Mouse (Mus musculus) left cerebral cortex, postnatal 14 days (tissue): ENCODE measurements around the gene Mtfmt. TPM values are rescaled to one million over a fixed set of nuclear protein-coding genes. Genes with fewer than 3 reads are reported as not detected.

Experiments used
- DNase-seq, 2 experiments: peaks; one replicate each; pipeline ENCODE4 v3.0.0; 2021 to 2022; ENCODE audit warnings: low spot score in 2 of 2, mixed read lengths in 1 of 2
- intact Hi-C: fragments of 180-260 bp; cut with DNase I; formaldehyde crosslinking; loops from one replicate; pipeline ENCODE4 v1.15.1; 2025
- long read RNA-seq, 2 experiments: library from polyadenylated mRNA; stranded (forward); transcript quantifications; one replicate each; pipeline ENCODE4 v2.0.0; 2021
- total RNA-seq, 2 experiments: library from RNA; stranded (reverse); gene quantifications; 2 replicates each; pipeline ENCODE4 v1.2.3; 2021

Mtfmt gene
- total RNA-seq = 10 to 100 TPM; 16.3 to 18.5 TPM
- long read RNA-seq, experiment 1, transcript Mtfmt-201 (9 exons, 2,042 nt) = major isoform, 17 of 20 reads
- long read RNA-seq, experiment 1, partial matches to known transcripts = 1 of 20 reads
- long read RNA-seq, experiment 1, other reads (novel, unspliced or antisense) = 2 of 20 reads
- long read RNA-seq, experiment 2, transcript Mtfmt-201 (9 exons, 2,042 nt) = major isoform, 18 of 21 reads
- long read RNA-seq, experiment 2, partial matches to known transcripts = 0 of 21 reads
- long read RNA-seq, experiment 2, other reads (novel, unspliced or antisense) = 1 of 21 reads

- peak; percentile 93 for DNase-seq
- intact Hi-C loops = loop anchor here (10.0 kb wide), 1 partner anchor 121 kb away; no protein-coding TSS in a partner anchor
Observed at GRCm38 (mm10) chr9:65435671-65436301, at the start of gene Mtfmt. TSS of gene Mtfmt (plus strand) at chr9:65435782.

GRCm38 (mm10) chr9:65386373-65387140, 49.0 kb upstream of the Mtfmt start:
- intact Hi-C loops = no loop called here
- no peak for DNase-seq

- DNase-seq = peak in 1 of 2 experiments; percentile 15
- intact Hi-C loops = no loop called here
Observed at GRCm38 (mm10) chr9:65390752-65391612, 44.6 kb upstream of the Mtfmt start.

- DNase-seq = no peak
- intact Hi-C loops = no loop called here
Observed at GRCm38 (mm10) chr9:65391613-65391964, 44.0 kb upstream of the Mtfmt start, which contains the start of gene Kbtbd13. TSS of gene Kbtbd13 (minus strand) at chr9:65391652.

GRCm38 (mm10) chr9:65392638-65393364, 42.8 kb upstream of the Mtfmt start:
- intact Hi-C loops = loop anchor here (1.0 kb wide), 1 partner anchor 40 kb away; no protein-coding TSS in a partner anchor
- DNase-seq = peak; percentile 40 to 67

- no peak for DNase-seq
- intact Hi-C loops = loop anchor here (1.0 kb wide), 1 partner anchor 39 kb away; no protein-coding TSS in a partner anchor
Observed at GRCm38 (mm10) chr9:65393606-65394005, 42.0 kb upstream of the Mtfmt start.

GRCm38 (mm10) chr9:65394360-65394759, 41.2 kb upstream of the Mtfmt start:
- DNase-seq = no peak
- intact Hi-C loops = no loop called here

GRCm38 (mm10) chr9:65398279-65398678, 37.3 kb upstream of the Mtfmt start, which contains the start of gene Rasl12:
TSS of gene Rasl12 (plus strand) at chr9:65398506.
- DNase-seq = peak; percentile 31 to 44
- intact Hi-C loops = no loop called here

- intact Hi-C loops = no loop called here
- no peak for DNase-seq
Observed at GRCm38 (mm10) chr9:65399934-65400333, 35.6 kb upstream of the Mtfmt start.

- intact Hi-C loops = no loop called here
- peak; percentile 65 to 74 for DNase-seq
Observed at GRCm38 (mm10) chr9:65404331-65405183, 31.0 kb upstream of the Mtfmt start.

- intact Hi-C loops = no loop called here
- DNase-seq = no peak
Observed at GRCm38 (mm10) chr9:65405184-65405449, 30.5 kb upstream of the Mtfmt start.

- intact Hi-C loops = no loop called here
- DNase-seq = no peak
Observed at GRCm38 (mm10) chr9:65407327-65407726, 28.3 kb upstream of the Mtfmt start.

GRCm38 (mm10) chr9:65407861-65408260, 27.7 kb upstream of the Mtfmt start:
- intact Hi-C loops = no loop called here
- DNase-seq = no peak

- no peak for DNase-seq
- intact Hi-C loops = no loop called here
Observed at GRCm38 (mm10) chr9:65408871-65409295, 26.7 kb upstream of the Mtfmt start.

- intact Hi-C loops = no loop called here
Observed at GRCm38 (mm10) chr9:65410378-65410777, 25.2 kb upstream of the Mtfmt start.

GRCm38 (mm10) chr9:65411326-65411725, 24.3 kb upstream of the Mtfmt start:
- intact Hi-C loops = no loop called here

More at GRCm38 (mm10) chr9:65410378-65410777, 25.2 kb upstream of the Mtfmt start:
- DNase-seq = no peak

GRCm38 (mm10) chr9:65417738-65418137, 17.8 kb upstream of the Mtfmt start:
- intact Hi-C loops = no loop called here
- no peak for DNase-seq

More at GRCm38 (mm10) chr9:65411326-65411725, 24.3 kb upstream of the Mtfmt start:
- no peak for DNase-seq

- no peak for DNase-seq
- intact Hi-C loops = no loop called here
Observed at GRCm38 (mm10) chr9:65419633-65420032, 15.9 kb upstream of the Mtfmt start.
